Mouse (Mus musculus) bone marrow, adult 2 months (tissue): ENCODE measurements at regions not wholly inside any gene's neighbourhood (a gene's known extent, or its start where the extent isn't known, plus 50 kb on each side); places are given as distances from the start of the nearest gene placed in this dataset.

ENCODE experiments used
- CTCF ChIP-seq: fragments of 200-500 bp; IDR thresholded peaks from 2 replicates; pipeline ENCODE4 v1.5.1; 2011; ENCODE audit warnings: low read length, control low read depth; ENCODE audit not compliant: control insufficient read depth, insufficient read depth
- POLR2A ChIP-seq: fragments of 200-500 bp; IDR thresholded peaks from 2 replicates; pipeline ENCODE4 v1.6.1; 2011; ENCODE audit warnings: low read depth, mild to moderate bottlenecking, control low read depth, low read length, borderline replicate concordance; ENCODE audit not compliant: control insufficient read depth

DNA sequence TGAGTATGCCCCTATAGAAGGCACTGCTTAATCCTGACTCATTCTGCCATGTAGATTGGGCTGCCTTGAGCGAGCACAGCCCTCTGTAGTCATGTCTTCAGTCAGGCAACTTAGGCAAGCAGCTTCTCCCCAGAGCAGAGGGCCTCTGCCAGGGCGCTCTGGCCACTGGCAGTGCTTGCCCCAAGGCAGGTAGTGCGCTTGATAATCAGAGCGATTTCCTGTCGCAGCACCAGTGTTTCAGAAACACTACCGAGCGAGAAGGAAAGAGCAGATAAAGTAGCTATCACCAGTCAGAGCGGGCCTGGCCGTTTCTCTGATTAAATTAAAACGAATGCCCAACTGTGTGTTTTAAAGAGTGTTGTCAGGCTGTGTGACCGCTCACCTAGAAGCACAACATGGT is 52.6 kb upstream of the Mphosph6 start:
- TF ChIP-seq POLR2A (no peak), CTCF (no peak)
